Mouse (Mus musculus): Measurements from ENCODE around the gene Sp100.
"Not testable (repeated sequence)": the region's sequence is repeated elsewhere in the genome, so short reads cannot be mapped to it uniquely, and the experiment has no call there.

DNA sequence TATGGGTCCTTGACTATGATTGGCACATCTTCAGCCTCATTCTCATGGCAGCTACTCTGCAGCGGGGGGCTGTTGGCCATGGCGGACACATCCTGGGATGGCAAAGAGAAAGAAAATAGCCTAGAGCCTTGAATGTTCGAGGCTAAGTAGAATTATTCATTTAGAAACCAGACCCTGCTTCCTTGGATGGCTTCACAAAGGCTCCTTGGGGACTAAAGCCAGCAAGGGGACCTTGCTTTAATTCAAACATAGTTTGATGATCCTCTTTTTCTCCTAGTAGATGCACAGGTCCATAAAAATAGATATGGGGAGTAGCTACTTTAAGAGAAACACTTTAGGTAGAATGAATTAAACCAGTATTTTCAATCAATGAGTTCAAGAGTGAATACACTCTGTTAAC is 12.9 kb upstream of the Sp100 start:
- TF ChIP-seq CTCF (IDR thresholded peaks at IDR 0.05; ENCODE audit: low read depth, low read length); POLR2A (IDR thresholded peaks at IDR 0.05; ENCODE audit: extremely low read depth, insufficient read depth, low read length): not testable (repeated sequence)

All from liver, adult 2 months (tissue).